Mouse (Mus musculus): ENCODE data around the gene Snx33. TPM values are rescaled to one million over a fixed set of nuclear protein-coding genes. Genes with fewer than 3 reads are reported as not detected.

Gene Snx33
- polyA plus RNA-seq, 1 experiment from 2014 or later, result 5.8 TPM

DNA sequence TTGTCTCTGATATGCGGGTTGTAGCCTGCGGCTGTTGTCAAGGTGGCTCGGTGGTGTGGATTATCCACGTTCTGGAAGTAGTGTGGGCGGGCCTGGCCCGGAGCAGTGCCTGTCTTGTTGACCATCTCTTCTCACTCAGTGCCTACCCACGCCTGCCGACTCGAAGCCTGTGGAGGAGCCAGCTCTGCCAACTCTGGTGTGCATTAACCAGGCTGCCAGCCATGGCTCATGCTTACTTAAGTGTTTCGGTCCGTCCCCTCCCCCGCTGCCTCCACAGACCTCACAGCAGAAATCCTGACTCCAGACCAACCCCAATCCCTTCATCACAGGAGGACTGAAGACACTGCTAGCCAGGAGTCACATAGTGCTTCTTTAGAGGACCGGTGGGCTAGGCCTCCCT, 58.6 kb downstream of the Snx33 start:
- Histone ChIP-seq H3K36me3 (ENCODE audit: control insufficient read depth, insufficient read depth, low read length) (peaks cover 4% of the 10 kb centered on the region; the same call in 1 of the 2 replicates), H3K27ac (ENCODE audit: low read depth) (no peak overlapping the region), H3K27me3 (replicated peaks; ENCODE audit: control insufficient read depth, insufficient read depth, low read length) (no peaks in the 10 kb centered on the region), H3K9ac (ENCODE audit: low read length) (no peak overlapping the region), H3K9me3 (ENCODE audit: control insufficient read depth, low read length) (no peaks in the 10 kb centered on the region), H3K4me1 (replicated peaks; ENCODE audit: control insufficient read depth, insufficient read depth, low read length) (peaks cover 83% of the 10 kb centered on the region), H3K4me2 (ENCODE audit: low read length) (no peak overlapping the region), H3K4me3 (ENCODE audit: low read depth, low read length) (no peak overlapping the region)
- 67% methylated on average over 13 of the region's 13 CpGs for WGBS
- ATAC-seq (replicated peaks; ENCODE audit: low FRiP score, low TSS enrichment, low read depth), result no peak
- DNase-seq (ENCODE audit: low spot score), result no peak

DNA sequence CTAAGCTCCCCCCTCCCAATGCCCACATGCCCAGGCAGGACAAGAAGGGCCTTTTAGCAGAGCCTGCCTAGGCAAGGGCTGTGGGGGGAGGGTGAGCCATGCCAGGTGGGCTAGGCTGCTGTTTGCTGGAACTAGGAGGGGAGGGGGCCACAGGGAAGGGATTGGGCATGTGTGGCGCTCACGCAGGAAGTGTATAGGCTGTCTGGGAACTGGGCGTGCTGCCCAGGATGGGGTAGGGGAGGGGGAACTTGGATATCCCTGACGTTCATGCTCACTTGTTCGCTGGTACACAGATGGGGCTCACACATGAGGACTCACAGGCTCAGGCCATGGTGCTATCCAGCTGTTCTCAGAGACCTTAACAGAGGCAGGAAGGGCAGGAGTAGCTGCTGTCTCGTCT, 59.9 kb downstream of the Snx33 start:
- peaks cover 89% of the 10 kb centered on the region for H3K4me1 ChIP-seq (replicated peaks; ENCODE audit: control insufficient read depth, insufficient read depth, low read length)
- ATAC-seq (replicated peaks; ENCODE audit: low FRiP score, low TSS enrichment, low read depth) (peak; percentile 62; the same call in 1 of the 2 replicates), DNase-seq (ENCODE audit: low spot score) (peak; percentile 80)
- no peak overlapping the region for H3K9ac ChIP-seq (ENCODE audit: low read length)
- no peaks in the 10 kb centered on the region for H3K27me3 ChIP-seq (replicated peaks; ENCODE audit: control insufficient read depth, insufficient read depth, low read length)
- no peaks in the 10 kb centered on the region for H3K9me3 ChIP-seq (ENCODE audit: control insufficient read depth, low read length)
- H3K4me3 ChIP-seq (ENCODE audit: low read depth, low read length), result 0 out of 2 replicates have a peak overlapping the region, but pooled peaks have one; percentile 6
- WGBS, result 26% methylated on average over 6 of the region's 6 CpGs
- H3K4me2 ChIP-seq (ENCODE audit: low read length), result peak overlapping the region; percentile 67
- peaks cover 4% of the 10 kb centered on the region; the same call in 1 of the 2 replicates for H3K36me3 ChIP-seq (ENCODE audit: control insufficient read depth, insufficient read depth, low read length)
- peak overlapping the region; percentile 66 for H3K27ac ChIP-seq (ENCODE audit: low read depth)

Other genes with a start within 250 kb of the Snx33 start
- gene Lingo1, start 131.9 kb downstream of the Snx33 start, polyA plus RNA-seq (2014; fragmentation: Nextera tagmentation; extraction: Ambion mirVana), result 1.9 and 2.6 TPM in 2 replicates
- gene Odf3l1, start 63.7 kb downstream of the Snx33 start, polyA plus RNA-seq (2014; fragmentation: Nextera tagmentation; extraction: Ambion mirVana), result 1.6 and 1.8 TPM in 2 replicates
- gene Cspg4, start 63.3 kb downstream of the Snx33 start, polyA plus RNA-seq (2014; fragmentation: Nextera tagmentation; extraction: Ambion mirVana), result 17.6 and 21.0 TPM in 2 replicates
- gene Imp3, start 9.1 kb upstream of the Snx33 start, polyA plus RNA-seq (2014; fragmentation: Nextera tagmentation; extraction: Ambion mirVana), result 79.9 and 82.5 TPM in 2 replicates
- 14.2 and 16.5 TPM in 2 replicates for gene Snupn, start 22.5 kb upstream of the Snx33 start, polyA plus RNA-seq (2014; fragmentation: Nextera tagmentation; extraction: Ambion mirVana)
- 23.5 and 24.0 TPM in 2 replicates for gene Ptpn9, start 66.6 kb upstream of the Snx33 start, polyA plus RNA-seq (2014; fragmentation: Nextera tagmentation; extraction: Ambion mirVana)
- gene Sin3a, start 143.7 kb upstream of the Snx33 start, polyA plus RNA-seq (2014; fragmentation: Nextera tagmentation; extraction: Ambion mirVana), result 42.1 and 45.5 TPM in 2 replicates
- 35.4 and 41.8 TPM in 2 replicates for gene Man2c1, start 202.3 kb upstream of the Snx33 start, polyA plus RNA-seq (2014; fragmentation: Nextera tagmentation; extraction: Ambion mirVana)
- gene Neil1, start 219.9 kb upstream of the Snx33 start, polyA plus RNA-seq (2014; fragmentation: Nextera tagmentation; extraction: Ambion mirVana), result 6.3 and 7.8 TPM in 2 replicates
- gene Commd4, start 230.0 kb upstream of the Snx33 start, polyA plus RNA-seq (2014; fragmentation: Nextera tagmentation; extraction: Ambion mirVana), result 94.0 and 107 TPM in 2 replicates

Data from intestine, embryonic 14.5 days (tissue).